Comparison of ENCODE assay signal across 20 mouse cellular contexts in genomic region chr2:173473233-173473632, GRCm38 (mm10). TPM values are rescaled to one million over a fixed set of nuclear protein-coding genes. Genes with fewer than 3 reads are reported as not detected.
DNase-seq lines count a peak whose midpoint lies in the region; ATAC-seq and TF ChIP-seq lines count a peak whose summit lies in the region.
"Had no signal": no experiment of that assay in that cellular context is flagged by ENCODE, and none has a peak within 500 bp of the region (broad histone marks: within the 10 kb centered on the region; RNA-seq: fewer than 3 reads in every experiment).

No protein-coding gene starts in this region.

- H3K27me3 ChIP-seq in kidney, embryonic 15.5 days: no peaks in the 10 kb centered on the region
- H3K27me3 ChIP-seq in testis, adult 2 months (ENCODE audit: control insufficient read depth, insufficient read depth, low read length): no peaks in the 10 kb centered on the region
- H3K27me3 ChIP-seq in hindbrain, embryonic 16.5 days (replicated peaks; ENCODE audit: control insufficient read depth, insufficient read depth, low read length): no peaks in the 10 kb centered on the region
- H3K27me3 ChIP-seq: embryonic facial prominence, embryonic 13.5 days had no signal

- ATAC-seq in kidney, embryonic 15.5 days (replicated peaks; ENCODE audit: low FRiP score): 0 out of 2 replicates have a peak, but pooled peaks have one; percentile 25
- ATAC-seq in hindbrain, embryonic 16.5 days: no peak
- ATAC-seq in inflammation-experienced regulatory T-cells, adult 6 months: no peak
- ATAC-seq: Patski had no signal

- H3K27ac ChIP-seq in kidney, embryonic 15.5 days: no peak overlapping the region
- H3K27ac ChIP-seq in testis, adult 2 months (ENCODE audit: control insufficient read depth, insufficient read depth, low read depth, low read length): no peak overlapping the region
- H3K27ac ChIP-seq in hindbrain, embryonic 16.5 days (ENCODE audit: low read depth, low read length): no peak overlapping the region
- H3K27ac ChIP-seq: embryonic facial prominence, embryonic 13.5 days; forebrain, embryonic 10.5 days; kidney, postnatal 0 days; liver, embryonic 13.5 days had no signal

- no peak for DNase-seq in kidney, adult 8-10 months
- DNase-seq in testis, postnatal 14 days (ENCODE audit: low spot score): no peak
- DNase-seq in testis, postnatal 10 days (ENCODE audit: low spot score): peak; percentile 23
- no peak for DNase-seq in frontal cortex, adult 2 months (ENCODE audit: extremely low spot score in 1 of 2, low spot score in 1 of 2)
- DNase-seq: adrenal gland, postnatal 36 days; B cell, adult 2 months; cerebellum, postnatal 10 days; liver, embryonic 13.5 days; lung, postnatal 10 days; thymus, postnatal 14 days had no signal

- WGBS in kidney, embryonic 15.5 days: 35% methylated on average over 11 of the region's 11 CpGs
- WGBS in hindbrain, embryonic 16.5 days: 54% methylated on average over 11 of the region's 11 CpGs

- H3K4me1 ChIP-seq in kidney, embryonic 15.5 days: peaks cover 3% of the 10 kb centered on the region; the same call in 1 of the 2 replicates
- 0 out of 2 replicates have a peak, but pooled peaks cover 2% of the 10 kb centered on the region for H3K4me1 ChIP-seq in testis, adult 2 months (ENCODE audit: control insufficient read depth, insufficient read depth, low read length)
- no peaks in the 10 kb centered on the region for H3K4me1 ChIP-seq in hindbrain, embryonic 16.5 days (ENCODE audit: control insufficient read depth, insufficient read depth, low read depth, low read length)
- H3K4me1 ChIP-seq: forebrain, embryonic 10.5 days; liver, embryonic 13.5 days had no signal

- H3K4me3 ChIP-seq in kidney, embryonic 15.5 days (replicated peaks): no peak overlapping the region
- H3K4me3 ChIP-seq in testis, adult 2 months (ENCODE audit: control insufficient read depth, low read depth, low read length): peak overlapping the region; percentile 24
- no peak overlapping the region for H3K4me3 ChIP-seq in hindbrain, embryonic 16.5 days (ENCODE audit: low read length)
- H3K4me3 ChIP-seq: embryonic facial prominence, embryonic 13.5 days; forebrain, embryonic 10.5 days; liver, embryonic 13.5 days; megakaryocyte, embryonic 14.5 days had no signal

- TF ChIP-seq CTCF in testis, adult 2 months (IDR thresholded peaks at IDR 0.05; ENCODE audit: control insufficient read depth, insufficient read depth, insufficient replicate concordance, low read depth, low read length): no peak

- H3K4me2 ChIP-seq in kidney, embryonic 15.5 days: 0 out of 2 replicates have a peak overlapping the region, but pooled peaks have one; percentile 28
- H3K4me2 ChIP-seq in hindbrain, embryonic 16.5 days (ENCODE audit: low read length): peak overlapping the region; percentile 27; the same call in 1 of the 2 replicates
- H3K4me2 ChIP-seq: embryonic facial prominence, embryonic 13.5 days; liver, embryonic 13.5 days had no signal

- no peak overlapping the region for H3K9ac ChIP-seq in kidney, embryonic 15.5 days
- no peak overlapping the region for H3K9ac ChIP-seq in hindbrain, embryonic 16.5 days (ENCODE audit: low read depth, low read length)
- H3K9ac ChIP-seq: embryonic facial prominence, embryonic 13.5 days; liver, embryonic 13.5 days had no signal

- H3K9me3 ChIP-seq in kidney, embryonic 15.5 days (replicated peaks): no peaks in the 10 kb centered on the region
- no peaks in the 10 kb centered on the region for H3K9me3 ChIP-seq in hindbrain, embryonic 16.5 days (ENCODE audit: control insufficient read depth, low read length)
- H3K9me3 ChIP-seq: embryonic facial prominence, embryonic 13.5 days; forebrain, embryonic 10.5 days; liver, embryonic 13.5 days; megakaryocyte, embryonic 14.5 days had no signal

- no peak for TF ChIP-seq POLR2A in testis, adult 2 months (IDR thresholded peaks at IDR 0.05; ENCODE audit: control insufficient read depth, low read depth, low read length)

- no peaks in the 10 kb centered on the region for H3K36me3 ChIP-seq in kidney, embryonic 15.5 days
- no peaks in the 10 kb centered on the region for H3K36me3 ChIP-seq in testis, adult 2 months (ENCODE audit: control insufficient read depth, insufficient read depth, low read length)
- H3K36me3 ChIP-seq in hindbrain, embryonic 16.5 days (ENCODE audit: control insufficient read depth, insufficient read depth, low read length): no peaks in the 10 kb centered on the region
- H3K36me3 ChIP-seq: embryonic facial prominence, embryonic 13.5 days; forebrain, embryonic 10.5 days; liver, embryonic 13.5 days had no signal

RNA-seq across cellular contexts. Expression of gene 1700021F07Rik, which starts 49.2 kb away (rescaled TPM):
- not detected in 2 replicates for polyA plus RNA-seq in kidney, embryonic 15.5 days (2015; fragmentation: Nextera tagmentation; extraction: Ambion mirVana)
- 263 and 305 TPM in 2 replicates for polyA plus RNA-seq in testis, adult 2 months (2012; rRNA removed)
- polyA plus RNA-seq in hindbrain, embryonic 16.5 days (2015; fragmentation: Nextera tagmentation; extraction: Ambion mirVana): not detected in 2 replicates
- polyA plus RNA-seq in inflammation-experienced regulatory T-cells, adult 6 months (2017; shearing (Covaris generic)): not detected
- polyA plus RNA-seq in frontal cortex, adult 2 months (2012; rRNA removed): not detected in 2 replicates
- polyA plus RNA-seq: embryonic facial prominence, embryonic 13.5 days; forebrain, embryonic 10.5 days; heart, embryonic 16.5 days; kidney, postnatal 0 days; liver, embryonic 13.5 days; Patski had no signal

Comparison
In these comparisons a context has a peak if more than half of its experiments do, and no peak if none do; other contexts are left out.
1. RNA of gene 1700021F07Rik, which starts 49.2 kb away (polyA plus RNA-seq): 263 to 305 TPM in testis, adult 2 months; not detected in kidney, embryonic 15.5 days, not detected in hindbrain, embryonic 16.5 days, not detected in inflammation-experienced regulatory T-cells, adult 6 months and not detected in frontal cortex, adult 2 months; every median in the first group is over 100 times any median in the second.